Mouse (Mus musculus): ENCODE measurements around the gene Slk.

DNA sequence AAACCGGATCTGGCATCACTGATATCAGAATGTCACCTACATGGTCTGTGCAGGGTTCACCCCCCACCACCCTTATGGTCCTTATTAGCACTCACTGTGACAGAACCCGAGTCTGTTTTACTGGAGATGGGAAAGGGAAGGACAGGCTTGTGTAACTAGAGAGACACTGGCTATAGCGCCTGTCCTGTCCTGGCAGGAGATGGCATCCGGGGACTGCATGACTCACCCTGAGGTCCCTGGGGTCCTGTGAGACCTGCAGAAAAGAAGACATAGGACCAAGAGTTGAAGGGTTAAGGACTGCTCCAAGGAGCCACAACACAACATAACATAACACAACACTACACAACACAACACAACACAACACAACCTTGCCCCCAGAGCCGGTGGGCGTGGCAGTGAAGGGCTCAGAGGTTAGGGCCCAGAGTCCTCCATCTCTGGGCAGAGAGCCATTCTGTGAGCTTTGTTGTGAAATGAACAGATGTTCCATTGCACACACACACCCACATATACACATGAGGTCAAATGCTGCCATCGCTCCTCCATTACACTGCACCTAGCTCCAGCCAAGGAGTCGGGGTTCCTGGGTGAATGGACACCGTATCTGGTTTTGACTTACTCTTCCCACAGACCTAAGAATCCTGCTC is 80.4 kb downstream of the Slk start:
- TF ChIP-seq POLR2A (IDR thresholded peaks at IDR 0.05; ENCODE audit: borderline replicate concordance, extremely low read depth, insufficient read depth, insufficient read length, poor library complexity, severe bottlenecking) (no peak), CTCF (IDR thresholded peaks at IDR 0.05; ENCODE audit: borderline replicate concordance, extremely low read depth, insufficient read depth, insufficient read length) (no peak)

Measured in brain, embryonic 14.5 days (tissue).